Mouse (Mus musculus): ENCODE results near the gene Dyrk3. TPM values are rescaled to one million over a fixed set of nuclear protein-coding genes. Genes with fewer than 3 reads are reported as not detected.

The Dyrk3 gene
- total RNA-seq, 2 experiments from 2014 or later = 17.4 to 20.2 TPM

GRCm38 (mm10) chr1:131085957-131086739 is 52.0 kb downstream of the Dyrk3 start:
- DNase-seq (ENCODE audit: low spot score in 2 of 2) = no peak

- no peak for DNase-seq (ENCODE audit: low spot score in 2 of 2)
Measured at GRCm38 (mm10) chr1:131085272-131085671, 52.9 kb downstream of the Dyrk3 start.

DNA sequence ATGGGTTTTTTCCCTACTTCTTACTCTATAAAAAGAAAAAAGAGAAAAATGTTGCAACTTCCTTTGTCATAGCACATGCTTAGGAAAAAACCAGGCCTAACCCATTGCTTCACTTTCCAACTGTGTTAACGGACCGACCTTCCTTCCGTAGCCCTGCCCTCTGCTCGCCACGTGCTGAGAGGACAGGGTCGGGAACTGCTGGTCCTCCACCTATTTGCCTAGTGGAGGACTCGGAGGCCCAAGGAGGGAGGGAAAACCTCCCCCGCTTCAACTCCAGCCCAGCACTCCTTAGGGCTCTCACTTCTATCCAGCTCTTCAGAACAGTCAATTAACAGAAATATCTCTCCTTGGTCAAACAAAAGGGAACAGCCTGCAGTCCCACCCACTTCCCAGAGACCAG is 53.9 kb downstream of the Dyrk3 start:
- DNase-seq (ENCODE audit: low spot score in 2 of 2) = no peak

GRCm38 (mm10) chr1:131083609-131084008 is 54.5 kb downstream of the Dyrk3 start:
- DNase-seq (ENCODE audit: low spot score in 2 of 2) = no peak

- no peak for DNase-seq (ENCODE audit: low spot score in 2 of 2)
Measured at GRCm38 (mm10) chr1:131083122-131083521, 55.0 kb downstream of the Dyrk3 start.

DNA sequence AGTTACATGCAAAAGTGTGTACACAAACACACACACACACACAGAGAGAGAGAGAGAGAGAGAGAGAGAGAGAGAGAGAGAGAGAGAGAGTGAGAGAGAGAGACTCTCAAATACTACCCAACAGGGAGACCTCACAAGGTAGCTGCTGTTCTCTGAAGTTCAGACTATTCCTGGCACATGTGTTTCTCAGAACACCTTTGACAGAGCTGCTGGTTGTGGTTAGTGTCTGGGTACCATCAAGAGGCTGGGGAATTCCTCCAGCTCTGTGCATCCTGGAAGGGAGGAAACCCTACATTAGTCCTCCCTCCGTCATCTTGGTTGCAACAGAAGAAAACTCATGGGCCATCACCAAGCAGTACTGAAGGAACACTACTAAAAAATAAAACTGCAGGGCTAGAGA is 57.5 kb downstream of the Dyrk3 start:
- no peak for DNase-seq (ENCODE audit: low spot score in 2 of 2)

DNA sequence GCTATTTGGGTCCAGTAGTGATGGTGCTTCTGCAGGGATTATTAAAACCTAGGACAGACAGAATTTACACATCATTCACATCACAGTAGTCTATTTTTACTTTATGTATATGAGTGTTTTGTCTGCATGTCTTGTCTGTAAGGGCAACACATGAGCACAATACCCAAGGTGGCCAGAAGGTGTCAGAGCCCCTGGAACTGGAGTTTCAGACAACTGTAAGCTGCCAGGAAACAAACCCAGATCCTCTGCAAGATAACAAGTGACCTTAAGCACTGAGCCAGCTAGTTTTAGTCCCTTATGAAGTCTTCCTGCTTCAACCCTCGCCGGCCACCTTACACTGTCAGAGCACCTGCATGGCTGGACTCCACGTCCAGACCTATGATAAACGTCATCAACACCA is 58.4 kb downstream of the Dyrk3 start:
- no peak for DNase-seq (ENCODE audit: low spot score in 2 of 2)

- DNase-seq (ENCODE audit: low spot score in 2 of 2) = peak; percentile 78 to 87
Measured at GRCm38 (mm10) chr1:131078761-131079330, 59.3 kb downstream of the Dyrk3 start.

Other genes starting within 250 kb of the Dyrk3 start
- gene Il20, start 226.9 kb downstream of the Dyrk3 start, total RNA-seq (2021) = not detected
- gene Il19, start 198.2 kb downstream of the Dyrk3 start, total RNA-seq (2021) = not detected
- gene Il10, start 118.5 kb downstream of the Dyrk3 start, total RNA-seq (2021) = not detected
- gene Mapkapk2, start 40.5 kb downstream of the Dyrk3 start, total RNA-seq (2021) = 10 to 100 TPM; 32.2 to 33.8 TPM
- 10 to 100 TPM; 37.0 to 38.3 TPM for gene Eif2d, start 14.8 kb upstream of the Dyrk3 start, total RNA-seq (2021)
- 10 to 100 TPM; 15.9 to 17.4 TPM for gene Rassf5, start 106.9 kb upstream of the Dyrk3 start, total RNA-seq (2021)
- 1 to 10 TPM; 1.2 to 1.8 TPM for gene Ikbke, start 141.3 kb upstream of the Dyrk3 start, total RNA-seq (2021)

Measured in layer of hippocampus, adult 18-20 months (tissue).